Mouse (Mus musculus) heart, embryonic 14.5 days (tissue): ENCODE data around the gene Gje1. TPM values are rescaled to one million over a fixed set of nuclear protein-coding genes. Genes with fewer than 3 reads are reported as not detected.

Experiments used
- ATAC-seq: fragments of 200-750 bp; cut with Nextera tagmentation; 2 replicates; pipeline ENCODE4 v1.8.0; 2017; ENCODE audit warnings: low read depth, moderate TSS enrichment; ENCODE audit not compliant: insufficient number of reproducible peaks, insufficient read depth, low FRiP score
- H3K27ac ChIP-seq, 2 experiments: fragments of 200-500 bp in 1 of 2; fragments of 300-500 bp in 1 of 2; sonication (generic) in 1 of 2; replicated peaks in 1 of 2; 2 replicates each; pipeline ENCODE4 v1.5.1; 2012 to 2014; ENCODE audit warnings: low read depth in 2 of 2, low read length in 2 of 2, control low read depth in 1 of 2, mild to moderate bottlenecking in 1 of 2, mixed read lengths in 1 of 2; ENCODE audit not compliant: control insufficient read depth in 1 of 2, insufficient read depth in 1 of 2
- H3K27me3 ChIP-seq: fragments of 300-500 bp; sonication (generic); 2 replicates; pipeline ENCODE4 v1.6.1; 2014; ENCODE audit warnings: mild to moderate bottlenecking, low read length, control low read depth; ENCODE audit not compliant: control insufficient read depth, insufficient read depth
- H3K36me3 ChIP-seq: fragments of 300-500 bp; sonication (generic); 2 replicates; pipeline ENCODE4 v1.6.1; 2014; ENCODE audit warnings: mild to moderate bottlenecking, control low read depth, low read length, mixed read lengths; ENCODE audit not compliant: control insufficient read depth, insufficient read depth
- H3K4me1 ChIP-seq, 2 experiments: fragments of 200-500 bp in 1 of 2; fragments of 300-500 bp in 1 of 2; sonication (generic) in 1 of 2; 2 replicates each; pipeline ENCODE4 v1.6.1; 2012 to 2014; ENCODE audit warnings: low read length in 2 of 2, control low read depth in 1 of 2, mixed read lengths in 1 of 2; ENCODE audit not compliant: control insufficient read depth in 2 of 2, insufficient read depth in 2 of 2
- H3K4me2 ChIP-seq: fragments of 300-500 bp; sonication (generic); 2 replicates; pipeline ENCODE4 v1.6.1; 2014; ENCODE audit warnings: mild to moderate bottlenecking, low read length
- H3K4me3 ChIP-seq, 2 experiments: fragments of 200-500 bp in 1 of 2; fragments of 300-500 bp in 1 of 2; sonication (generic) in 1 of 2; 2 replicates each; pipeline ENCODE4 v1.5.1; 2012 to 2014; ENCODE audit warnings: low read length in 2 of 2, mild to moderate bottlenecking in 2 of 2, control low read depth in 1 of 2, low read depth in 1 of 2, moderate library complexity in 1 of 2; ENCODE audit not compliant: control insufficient read depth in 1 of 2, insufficient read depth in 1 of 2
- H3K9ac ChIP-seq: fragments of 300-500 bp; sonication (generic); 2 replicates; pipeline ENCODE4 v1.6.1; 2014; ENCODE audit warnings: mild to moderate bottlenecking, low read length
- H3K9me3 ChIP-seq: fragments of 300-500 bp; sonication (generic); 2 replicates; pipeline ENCODE4 v1.6.1; 2016; ENCODE audit warnings: low read length, control low read depth; ENCODE audit not compliant: control insufficient read depth
- WGBS: fragments of 180-500 bp; shearing (Covaris S2); extraction: QIAGEN DNeasy Blood & Tissue Kit; methylation state at CpG from one replicate; pipeline ENCODE4 v1.1.7; 2014; 5-methylcytosine and 5-hydroxymethylcytosine counted together
- polyA plus RNA-seq: library from polyadenylated mRNA; unstranded; fragments of >200 nt; fragmentation: Nextera tagmentation; extraction: Ambion mirVana; gene quantifications from 2 replicates; pipeline ENCODE4 v1.2.1, GENCODE M21; 2014

Gene Gje1
- polyA plus RNA-seq, 1 experiment from 2014 or later = not detected

DNA sequence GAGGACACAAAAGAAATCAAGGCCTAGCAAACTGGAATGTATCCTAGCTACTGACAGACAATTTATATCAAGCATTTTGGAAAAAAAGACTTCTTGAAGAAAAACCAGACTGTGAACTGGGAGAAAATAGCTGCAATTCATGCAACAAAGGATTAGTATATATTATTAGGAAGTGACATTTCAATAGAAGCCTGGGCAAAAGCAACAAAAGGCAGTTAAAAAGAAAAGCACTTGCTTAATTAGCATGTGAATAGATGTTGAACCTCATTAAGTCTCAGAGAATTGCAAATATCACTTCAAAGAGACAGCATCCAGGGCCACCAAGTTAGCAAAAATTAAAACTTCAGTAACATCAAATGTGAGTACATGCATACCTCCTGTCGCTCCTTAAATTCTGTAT, 14.8 kb downstream of the Gje1 start:
- H3K9ac ChIP-seq = no peak overlapping the region
- no peak overlapping the region for H3K4me3 ChIP-seq
- H3K4me1 ChIP-seq = peaks cover 0 to 10% of the 10 kb centered on the region in 2 experiments; a peak in 2 of 4 replicates
- no peaks in the 10 kb centered on the region for H3K9me3 ChIP-seq
- no peak for ATAC-seq
- H3K36me3 ChIP-seq = no peaks in the 10 kb centered on the region
- 78% methylated on average over 1 of the region's 1 CpGs for WGBS
- no peak overlapping the region for H3K27ac ChIP-seq
- H3K27me3 ChIP-seq = no peaks in the 10 kb centered on the region
- peak overlapping the region; percentile 88; the same call in 1 of the 2 replicates for H3K4me2 ChIP-seq

- Histone ChIP-seq H3K27ac (no peak overlapping the region), H3K4me1 (no peaks in the 10 kb centered on the region), H3K9me3 (no peaks in the 10 kb centered on the region), H3K36me3 (peaks cover 14% of the 10 kb centered on the region), H3K9ac (no peak overlapping the region), H3K4me3 (no peak overlapping the region), H3K27me3 (no peaks in the 10 kb centered on the region), H3K4me2 (no peak overlapping the region)
- WGBS = 84% methylated on average over 3 of the region's 3 CpGs
- ATAC-seq = no peak
Measured at GRCm38 (mm10) chr10:14690349-14690748, 27.7 kb downstream of the Gje1 start.

GRCm38 (mm10) chr10:14688785-14689442, 29.1 kb downstream of the Gje1 start:
- Histone ChIP-seq H3K4me1 (no peaks in the 10 kb centered on the region), H3K36me3 (peaks cover 19% of the 10 kb centered on the region), H3K4me2 (no peak overlapping the region), H3K27me3 (no peaks in the 10 kb centered on the region), H3K9me3 (no peaks in the 10 kb centered on the region), H3K9ac (no peak overlapping the region), H3K27ac (no peak overlapping the region), H3K4me3 (no peak overlapping the region)
- WGBS = 76% methylated on average over 6 of the region's 6 CpGs
- ATAC-seq = no peak

- no peaks in the 10 kb centered on the region for H3K4me1 ChIP-seq
- no peak overlapping the region for H3K9ac ChIP-seq
- H3K4me3 ChIP-seq = no peak overlapping the region
- WGBS = 96% methylated on average over 1 of the region's 1 CpGs
- no peak overlapping the region for H3K4me2 ChIP-seq
- ATAC-seq = no peak
- no peaks in the 10 kb centered on the region for H3K27me3 ChIP-seq
- H3K9me3 ChIP-seq = no peaks in the 10 kb centered on the region
- H3K36me3 ChIP-seq = peaks cover 24% of the 10 kb centered on the region
- no peak overlapping the region for H3K27ac ChIP-seq
Measured at GRCm38 (mm10) chr10:14685663-14686062, 32.4 kb downstream of the Gje1 start.

- Histone ChIP-seq H3K36me3 (peaks cover 26% of the 10 kb centered on the region), H3K4me2 (no peak overlapping the region), H3K9me3 (no peaks in the 10 kb centered on the region), H3K9ac (no peak overlapping the region), H3K4me3 (no peak overlapping the region), H3K27ac (0 out of 4 replicates have a peak overlapping the region, but pooled peaks of 1 of the 2 experiments have one; percentile 17), H3K27me3 (no peaks in the 10 kb centered on the region), H3K4me1 (no peaks in the 10 kb centered on the region)
- ATAC-seq = no peak
- 75% methylated on average over 2 of the region's 2 CpGs for WGBS
Measured at GRCm38 (mm10) chr10:14666147-14666546, 51.9 kb downstream of the Gje1 start.

Other genes starting within 250 kb of the Gje1 start
- 19.2 and 24.2 TPM in 2 replicates for gene Adgrg6, start 172.6 kb downstream of the Gje1 start, polyA plus RNA-seq
- 85.8 and 96.7 TPM in 2 replicates for gene Vta1, start 12.7 kb downstream of the Gje1 start, polyA plus RNA-seq
- gene Nmbr, start 12.6 kb downstream of the Gje1 start, polyA plus RNA-seq = 0.41 TPM in 1 of 2 replicates, not detected in the other